In the genomic region with DNA sequence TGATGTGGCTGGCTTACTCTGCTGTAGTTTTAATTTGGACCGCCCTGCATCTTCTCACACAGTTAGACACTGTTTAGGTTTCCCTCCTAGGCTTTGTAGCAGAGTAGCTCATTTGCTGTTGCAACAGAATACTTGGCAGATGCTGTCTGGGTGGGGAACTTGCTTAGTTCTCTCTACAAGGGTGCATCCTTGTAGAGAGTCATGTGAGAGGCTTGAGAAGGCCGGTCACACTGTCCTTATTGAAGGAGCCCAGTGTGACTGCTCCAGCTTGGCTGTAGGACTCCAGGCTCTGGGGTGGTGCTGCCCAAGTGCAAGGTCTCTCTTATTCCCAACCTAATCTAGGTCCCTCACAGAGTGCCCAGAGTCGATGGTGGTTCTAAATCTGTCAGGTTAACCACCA, we compare ENCODE assay signal across 20 mouse cellular contexts.
"Had no signal": no experiment of that assay in that cellular context is flagged by ENCODE, and none has a peak within 500 bp of the region (broad histone marks: within the 10 kb centered on the region; RNA-seq: fewer than 3 reads in every experiment).

No protein-coding gene starts in this region.

- H3K9me3 ChIP-seq: limb, embryonic 10.5 days; limb, embryonic 13.5 days; liver, embryonic 12.5 days; liver, embryonic 15.5 days; neural tube, embryonic 12.5 days; neural tube, embryonic 15.5 days; stomach, embryonic 15.5 days had no signal

- DNase-seq: kidney, adult 18-20 months; kidney, adult 9 months; kidney, postnatal 14 days; kidney, postnatal 4 days; liver; lung, adult 18-20 months; lung, postnatal 4 days; midbrain, embryonic 14.5 days; retina, postnatal 1 day; right cerebral cortex, postnatal 25 days; spleen, adult 18-20 months; thymus, postnatal 25 days had no signal

- H3K4me3 ChIP-seq: limb, embryonic 10.5 days; limb, embryonic 13.5 days; liver, embryonic 12.5 days; liver, embryonic 15.5 days; neural tube, embryonic 12.5 days; neural tube, embryonic 15.5 days; stomach, embryonic 15.5 days had no signal

- H3K4me2 ChIP-seq: limb, embryonic 13.5 days; liver, embryonic 12.5 days; liver, embryonic 15.5 days; midbrain, embryonic 11.5 days; neural tube, embryonic 12.5 days; neural tube, embryonic 15.5 days; stomach, embryonic 15.5 days had no signal

- H3K27ac ChIP-seq: limb, embryonic 10.5 days; limb, embryonic 13.5 days; liver, embryonic 12.5 days; liver, embryonic 15.5 days; neural tube, embryonic 12.5 days; neural tube, embryonic 15.5 days; stomach, embryonic 15.5 days had no signal

- ATAC-seq: liver, embryonic 12.5 days had no signal

- H3K27me3 ChIP-seq: limb, embryonic 13.5 days; liver, embryonic 12.5 days; liver, embryonic 15.5 days; neural tube, embryonic 12.5 days; neural tube, embryonic 15.5 days; stomach, embryonic 15.5 days had no signal

- H3K9ac ChIP-seq: limb, embryonic 13.5 days; liver, embryonic 12.5 days; liver, embryonic 15.5 days; neural tube, embryonic 12.5 days; neural tube, embryonic 15.5 days; stomach, embryonic 15.5 days had no signal

- H3K4me1 ChIP-seq: limb, embryonic 10.5 days; limb, embryonic 13.5 days; liver, embryonic 12.5 days; liver, embryonic 15.5 days; neural tube, embryonic 12.5 days; neural tube, embryonic 15.5 days; stomach, embryonic 15.5 days had no signal
